Mouse (Mus musculus): Measurements from ENCODE around the gene Itgb2. TPM values are rescaled to one million over a fixed set of nuclear protein-coding genes. Genes with fewer than 3 reads are reported as not detected.

Gene Itgb2
- polyA plus RNA-seq, 1 experiment from 2014 or later = 0.64 TPM

GRCm38 (mm10) chr10:77520497-77520896, 9.6 kb upstream of the Itgb2 start:
- H3K4me1 ChIP-seq (ENCODE audit: control insufficient read depth, insufficient read depth, low read length) = peaks cover 4% of the 10 kb centered on the region; the same call in 1 of the 2 replicates
- H3K4me2 ChIP-seq (ENCODE audit: low read depth, severe bottlenecking) = no peak overlapping the region
- no peaks in the 10 kb centered on the region for H3K27me3 ChIP-seq (ENCODE audit: control insufficient read depth, insufficient read depth, low read length)
- no peak for DNase-seq (ENCODE audit: low spot score)
- no peak for ATAC-seq (ENCODE audit: insufficient number of reproducible peaks, low FRiP score, low TSS enrichment, low read depth)
- H3K27ac ChIP-seq (replicated peaks; ENCODE audit: low read depth, low read length) = no peak overlapping the region
- H3K9me3 ChIP-seq (ENCODE audit: control insufficient read depth, low read length) = no peaks in the 10 kb centered on the region
- H3K9ac ChIP-seq (ENCODE audit: low read length) = no peak overlapping the region
- 89% methylated on average over 5 of the region's 5 CpGs for WGBS
- no peaks in the 10 kb centered on the region for H3K36me3 ChIP-seq (ENCODE audit: control insufficient read depth, insufficient read depth, low read length)
- H3K4me3 ChIP-seq (ENCODE audit: low read depth, low read length) = no peak overlapping the region

- ATAC-seq (ENCODE audit: insufficient number of reproducible peaks, low FRiP score, low TSS enrichment, low read depth) (peak; percentile 54; the same call in 1 of the 2 replicates), DNase-seq (ENCODE audit: low spot score) (peak; percentile 56)
- Histone ChIP-seq H3K36me3 (ENCODE audit: control insufficient read depth, insufficient read depth, low read length) (no peaks in the 10 kb centered on the region), H3K4me3 (ENCODE audit: low read depth, low read length) (peak overlapping the region; percentile 12), H3K4me1 (ENCODE audit: control insufficient read depth, insufficient read depth, low read length) (no peaks in the 10 kb centered on the region), H3K27ac (replicated peaks; ENCODE audit: low read depth, low read length) (no peak overlapping the region), H3K27me3 (ENCODE audit: control insufficient read depth, insufficient read depth, low read length) (no peaks in the 10 kb centered on the region), H3K9ac (ENCODE audit: low read length) (peak overlapping the region; percentile 55), H3K4me2 (ENCODE audit: low read depth, severe bottlenecking) (peak overlapping the region; percentile 41), H3K9me3 (ENCODE audit: control insufficient read depth, low read length) (no peaks in the 10 kb centered on the region)
- 12% methylated on average over 18 of the region's 18 CpGs for WGBS
These were observed 7.9 kb upstream of the Itgb2 start for GRCm38 (mm10) chr10:77522021-77522731.

GRCm38 (mm10) chr10:77522746-77523145, 7.3 kb upstream of the Itgb2 start:
- DNase-seq (ENCODE audit: low spot score) = no peak
- Histone ChIP-seq H3K4me1 (ENCODE audit: control insufficient read depth, insufficient read depth, low read length) (no peaks in the 10 kb centered on the region), H3K9ac (ENCODE audit: low read length) (peak overlapping the region; percentile 55), H3K27ac (replicated peaks; ENCODE audit: low read depth, low read length) (no peak overlapping the region), H3K4me3 (ENCODE audit: low read depth, low read length) (peak overlapping the region; percentile 12; the same call in 1 of the 2 replicates), H3K36me3 (ENCODE audit: control insufficient read depth, insufficient read depth, low read length) (no peaks in the 10 kb centered on the region), H3K27me3 (ENCODE audit: control insufficient read depth, insufficient read depth, low read length) (no peaks in the 10 kb centered on the region), H3K9me3 (ENCODE audit: control insufficient read depth, low read length) (no peaks in the 10 kb centered on the region), H3K4me2 (ENCODE audit: low read depth, severe bottlenecking) (peak overlapping the region; percentile 41)
- 55% methylated on average over 12 of the region's 12 CpGs for WGBS
- ATAC-seq (ENCODE audit: insufficient number of reproducible peaks, low FRiP score, low TSS enrichment, low read depth) = no peak

GRCm38 (mm10) chr10:77523321-77523720, 6.7 kb upstream of the Itgb2 start:
- no peaks in the 10 kb centered on the region for H3K9me3 ChIP-seq (ENCODE audit: control insufficient read depth, low read length)
- no peak overlapping the region for H3K4me2 ChIP-seq (ENCODE audit: low read depth, severe bottlenecking)
- 73% methylated on average over 7 of the region's 7 CpGs for WGBS
- no peaks in the 10 kb centered on the region for H3K36me3 ChIP-seq (ENCODE audit: control insufficient read depth, insufficient read depth, low read length)
- H3K27me3 ChIP-seq (ENCODE audit: control insufficient read depth, insufficient read depth, low read length) = no peaks in the 10 kb centered on the region
- no peak overlapping the region for H3K27ac ChIP-seq (replicated peaks; ENCODE audit: low read depth, low read length)
- H3K4me1 ChIP-seq (ENCODE audit: control insufficient read depth, insufficient read depth, low read length) = no peaks in the 10 kb centered on the region
- no peak overlapping the region for H3K4me3 ChIP-seq (ENCODE audit: low read depth, low read length)
- no peak overlapping the region for H3K9ac ChIP-seq (ENCODE audit: low read length)
- no peak for DNase-seq (ENCODE audit: low spot score)
- no peak for ATAC-seq (ENCODE audit: insufficient number of reproducible peaks, low FRiP score, low TSS enrichment, low read depth)

- no peak overlapping the region for H3K4me2 ChIP-seq (ENCODE audit: low read depth, severe bottlenecking)
- H3K4me1 ChIP-seq (ENCODE audit: control insufficient read depth, insufficient read depth, low read length) = no peaks in the 10 kb centered on the region
- no peak overlapping the region for H3K4me3 ChIP-seq (ENCODE audit: low read depth, low read length)
- no peak overlapping the region for H3K27ac ChIP-seq (replicated peaks; ENCODE audit: low read depth, low read length)
- no peak for ATAC-seq (ENCODE audit: insufficient number of reproducible peaks, low FRiP score, low TSS enrichment, low read depth)
- H3K36me3 ChIP-seq (ENCODE audit: control insufficient read depth, insufficient read depth, low read length) = no peaks in the 10 kb centered on the region
- no peaks in the 10 kb centered on the region for H3K9me3 ChIP-seq (ENCODE audit: control insufficient read depth, low read length)
- 78% methylated on average over 2 of the region's 2 CpGs for WGBS
- H3K27me3 ChIP-seq (ENCODE audit: control insufficient read depth, insufficient read depth, low read length) = no peaks in the 10 kb centered on the region
- DNase-seq (ENCODE audit: low spot score) = no peak
- H3K9ac ChIP-seq (ENCODE audit: low read length) = no peak overlapping the region
These were observed 3.6 kb upstream of the Itgb2 start for GRCm38 (mm10) chr10:77526488-77526887.

GRCm38 (mm10) chr10:77528634-77529033, 1.4 kb upstream of the Itgb2 start:
- 95% methylated on average over 6 of the region's 6 CpGs for WGBS
- Histone ChIP-seq H3K4me1 (ENCODE audit: control insufficient read depth, insufficient read depth, low read length) (no peaks in the 10 kb centered on the region), H3K4me3 (ENCODE audit: low read depth, low read length) (no peak overlapping the region), H3K9me3 (ENCODE audit: control insufficient read depth, low read length) (no peaks in the 10 kb centered on the region), H3K9ac (ENCODE audit: low read length) (no peak overlapping the region), H3K27ac (replicated peaks; ENCODE audit: low read depth, low read length) (no peak overlapping the region), H3K36me3 (ENCODE audit: control insufficient read depth, insufficient read depth, low read length) (no peaks in the 10 kb centered on the region), H3K27me3 (ENCODE audit: control insufficient read depth, insufficient read depth, low read length) (no peaks in the 10 kb centered on the region), H3K4me2 (ENCODE audit: low read depth, severe bottlenecking) (no peak overlapping the region)
- DNase-seq (ENCODE audit: low spot score) = no peak
- ATAC-seq (ENCODE audit: insufficient number of reproducible peaks, low FRiP score, low TSS enrichment, low read depth) = no peak

- Histone ChIP-seq H3K27ac (replicated peaks; ENCODE audit: low read depth, low read length) (no peak overlapping the region), H3K27me3 (ENCODE audit: control insufficient read depth, insufficient read depth, low read length) (no peaks in the 10 kb centered on the region), H3K9ac (ENCODE audit: low read length) (no peak overlapping the region), H3K36me3 (ENCODE audit: control insufficient read depth, insufficient read depth, low read length) (no peaks in the 10 kb centered on the region), H3K4me1 (ENCODE audit: control insufficient read depth, insufficient read depth, low read length) (no peaks in the 10 kb centered on the region), H3K4me2 (ENCODE audit: low read depth, severe bottlenecking) (no peak overlapping the region), H3K4me3 (ENCODE audit: low read depth, low read length) (no peak overlapping the region), H3K9me3 (ENCODE audit: control insufficient read depth, low read length) (no peaks in the 10 kb centered on the region)
- no peak for ATAC-seq (ENCODE audit: insufficient number of reproducible peaks, low FRiP score, low TSS enrichment, low read depth)
- WGBS = 82% methylated on average over 6 of the region's 6 CpGs
- no peak for DNase-seq (ENCODE audit: low spot score)
These were observed 1.3 kb downstream of the Itgb2 start for GRCm38 (mm10) chr10:77531026-77532019.

- ATAC-seq (ENCODE audit: insufficient number of reproducible peaks, low FRiP score, low TSS enrichment, low read depth) (no peak), DNase-seq (ENCODE audit: low spot score) (no peak)
These were observed 2.0 kb downstream of the Itgb2 start for GRCm38 (mm10) chr10:77532020-77532413.

More at GRCm38 (mm10) chr10:77532020-77532413, 2.0 kb downstream of the Itgb2 start:
- Histone ChIP-seq H3K4me2 (ENCODE audit: low read depth, severe bottlenecking) (no peak overlapping the region), H3K4me1 (ENCODE audit: control insufficient read depth, insufficient read depth, low read length) (no peaks in the 10 kb centered on the region), H3K27ac (replicated peaks; ENCODE audit: low read depth, low read length) (no peak overlapping the region), H3K27me3 (ENCODE audit: control insufficient read depth, insufficient read depth, low read length) (no peaks in the 10 kb centered on the region), H3K36me3 (ENCODE audit: control insufficient read depth, insufficient read depth, low read length) (no peaks in the 10 kb centered on the region), H3K4me3 (ENCODE audit: low read depth, low read length) (no peak overlapping the region), H3K9ac (ENCODE audit: low read length) (no peak overlapping the region), H3K9me3 (ENCODE audit: control insufficient read depth, low read length) (no peaks in the 10 kb centered on the region)
- WGBS = 76% methylated on average over 1 of the region's 1 CpGs
